Mouse (Mus musculus) CD4-positive helper T cell, adult 2 months (primary cell): Measurements from ENCODE around the gene Bex1.

Source experiments
- DNase-seq: peaks from one replicate; pipeline ENCODE4 v3.0.0-alpha.2; 2012; ENCODE audit warnings: low read depth, missing footprints, low spot score

The Bex1 gene

DNA sequence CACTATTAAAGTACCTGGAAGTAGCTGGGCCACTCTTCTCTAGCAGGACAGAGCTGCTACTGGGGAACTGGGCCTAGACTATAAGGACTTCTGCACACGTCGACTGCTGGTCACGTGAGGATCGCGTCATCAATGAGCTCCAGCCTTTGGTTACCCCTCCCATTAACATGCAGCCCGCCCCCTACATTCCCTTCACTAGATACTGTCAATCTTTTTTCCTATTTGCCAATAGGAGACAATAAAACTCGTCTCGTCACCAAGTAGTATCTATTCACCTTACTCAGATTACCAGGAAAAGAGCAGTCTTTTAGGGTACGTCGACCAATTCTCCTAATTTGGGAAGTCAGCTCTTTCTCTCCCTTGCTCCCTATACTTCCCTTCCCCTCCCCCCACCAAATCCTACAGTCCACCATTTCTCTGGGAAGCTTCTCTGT, 43.2 kb downstream of the Bex1 start, which contains the start of gene Tceal8:
TSS of gene Tceal8 (minus strand) at position 225 of the 434 bp plus-strand sequence.
- no peak for DNase-seq

DNA sequence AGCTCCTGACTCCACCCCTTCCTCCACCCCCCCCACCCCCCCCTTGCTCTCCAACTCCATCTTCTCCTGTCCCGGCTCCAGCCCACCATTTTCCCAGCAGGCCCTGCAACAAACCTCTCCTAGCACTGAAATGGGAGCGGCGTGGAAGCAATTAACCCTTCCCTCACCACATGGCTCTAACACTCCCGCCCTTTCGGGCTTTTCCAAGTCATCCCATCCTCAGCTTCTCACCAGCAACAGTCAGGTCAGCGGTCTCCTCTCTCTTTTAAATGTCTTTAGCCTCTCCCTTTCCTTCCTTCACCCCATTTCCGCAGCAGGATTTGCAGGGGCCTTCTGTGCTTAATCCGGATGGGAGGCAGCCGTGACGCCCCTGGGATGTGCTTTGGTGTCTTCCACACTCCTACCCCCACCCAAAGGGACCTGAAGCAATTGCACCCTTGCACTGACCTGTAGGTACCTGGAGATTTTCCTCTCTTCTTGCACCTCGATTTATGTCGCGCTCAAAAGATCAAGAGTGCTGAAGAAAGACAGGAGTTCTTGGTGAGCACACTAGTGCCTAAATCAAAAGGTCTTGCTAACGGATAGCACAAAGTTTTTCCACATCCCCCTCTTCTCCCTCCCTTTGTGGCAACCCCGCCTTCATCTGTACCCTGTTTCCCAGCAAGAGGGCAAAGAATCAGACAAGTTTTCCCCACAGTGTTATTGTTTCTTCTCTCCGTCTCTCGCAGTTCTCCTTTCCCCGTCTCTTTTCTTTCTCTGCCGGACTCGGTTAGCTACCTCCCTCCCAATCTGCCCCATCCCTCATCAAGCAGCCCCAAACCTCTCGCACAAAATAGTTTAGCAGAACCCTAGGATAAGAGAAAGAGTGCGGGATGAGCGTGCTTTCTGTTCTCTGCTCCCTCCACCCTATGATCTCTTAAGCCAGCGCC, 43.9 kb downstream of the Bex1 start:
- DNase-seq, result no peak

- no peak for DNase-seq
Observed at GRCm38 (mm10) chrX:136170625-136171024, 44.7 kb downstream of the Bex1 start.
